Mouse (Mus musculus) liver, postnatal 0 days (tissue): Measurements from ENCODE around the gene Arsa. TPM values are rescaled to one million over a fixed set of nuclear protein-coding genes. Genes with fewer than 3 reads are reported as not detected.

Source experiments
- ATAC-seq: fragments of 200-750 bp; cut with Nextera tagmentation; 2 replicates; pipeline ENCODE4 v1.8.0; 2017; ENCODE audit warnings: mild to moderate bottlenecking, moderate library complexity
- DNase-seq: peaks from one replicate; pipeline ENCODE4 v3.0.0-alpha.2; 2016
- H3K27ac ChIP-seq: fragments of 300-500 bp; sonication (generic); 2 replicates; pipeline ENCODE4 v1.5.1; 2014; ENCODE audit warnings: antibody characterized with exemption, moderate library complexity, mild to moderate bottlenecking, low read depth
- H3K27me3 ChIP-seq: fragments of 300-500 bp; sonication (generic); 2 replicates; pipeline ENCODE4 v1.6.1; 2014; ENCODE audit warnings: low read length, control low read depth, mixed read lengths; ENCODE audit not compliant: insufficient read depth
- H3K36me3 ChIP-seq: fragments of 300-500 bp; sonication (generic); replicated peaks from 2 replicates; pipeline ENCODE4 v1.6.1; 2014; ENCODE audit warnings: mild to moderate bottlenecking, control low read depth, low read length, moderate library complexity, mixed read lengths; ENCODE audit not compliant: insufficient read depth
- H3K4me1 ChIP-seq: fragments of 300-500 bp; sonication (generic); 2 replicates; pipeline ENCODE4 v1.6.1; 2014; ENCODE audit warnings: antibody characterized with exemption, mild to moderate bottlenecking, control low read depth; ENCODE audit not compliant: insufficient read depth
- H3K4me2 ChIP-seq: fragments of 300-500 bp; sonication (generic); 2 replicates; pipeline ENCODE4 v1.6.1; 2014; ENCODE audit warnings: low read depth, mild to moderate bottlenecking, low read length, moderate library complexity, mixed read lengths
- H3K4me3 ChIP-seq: fragments of 300-500 bp; sonication (generic); 2 replicates; pipeline ENCODE4 v1.5.1; 2014; ENCODE audit warnings: low read depth, low read length
- H3K9ac ChIP-seq: fragments of 300-500 bp; sonication (generic); replicated peaks from 2 replicates; pipeline ENCODE4 v1.6.1; 2014; ENCODE audit warnings: mild to moderate bottlenecking, moderate library complexity
- H3K9me3 ChIP-seq: fragments of 300-500 bp; sonication (generic); 2 replicates; pipeline ENCODE4 v1.6.1; 2016; ENCODE audit warnings: mild to moderate bottlenecking, control low read depth, low read length, mixed read lengths
- CTCF ChIP-seq: sonication (generic); IDR thresholded peaks from 2 replicates; pipeline ENCODE4 v1.5.1; 2016; ENCODE audit warnings: antibody characterized with exemption, low read depth
- EP300 ChIP-seq: IDR thresholded peaks from 2 replicates; pipeline ENCODE4 v1.6.1; 2016; ENCODE audit warnings: antibody characterized with exemption, low read depth, mild to moderate bottlenecking
- WGBS: fragments of 180-500 bp; shearing (Covaris S2); extraction: QIAGEN DNeasy Blood & Tissue Kit; methylation state at CpG from one replicate; pipeline ENCODE4 v1.1.7; 2014; ENCODE audit not compliant: insufficient replicate concordance; 5-methylcytosine and 5-hydroxymethylcytosine counted together
- polyA plus RNA-seq: library from polyadenylated mRNA; unstranded; fragments of >200 nt; fragmentation: Nextera tagmentation; extraction: Ambion mirVana; gene quantifications from 2 replicates; pipeline ENCODE4 v1.2.1, GENCODE M21; 2015

Gene Arsa
- polyA plus RNA-seq, 1 experiment from 2014 or later = 5.5 TPM

DNA sequence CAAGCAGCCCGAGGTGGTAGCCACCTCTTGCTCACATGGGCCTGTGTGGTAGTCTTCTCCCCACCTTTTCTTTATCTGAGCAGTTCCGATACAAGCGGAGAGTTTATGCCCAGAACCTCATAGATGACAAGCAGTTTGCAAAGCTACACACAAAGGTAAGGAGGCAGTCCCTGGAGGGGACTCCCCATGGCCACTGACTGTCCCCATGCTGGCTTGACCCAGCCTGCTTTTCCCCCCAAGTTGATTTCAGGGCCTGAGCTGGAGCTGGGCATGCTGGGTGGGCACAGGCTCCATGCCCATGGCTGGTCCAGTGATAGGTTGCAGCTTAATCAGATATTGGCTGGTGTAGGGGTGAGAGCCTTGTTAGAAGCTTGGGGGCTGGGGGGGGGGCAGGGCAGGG lies 24.1 kb upstream of the Arsa start:
- H3K9me3 ChIP-seq = no peaks in the 10 kb centered on the region
- TF ChIP-seq CTCF (no peak), EP300 (no peak)
- DNase-seq = no peak
- no peak overlapping the region for H3K9ac ChIP-seq
- ATAC-seq = no peak
- 50% methylated on average over 3 of the region's 3 CpGs for WGBS
- H3K4me2 ChIP-seq = no peak overlapping the region
- H3K36me3 ChIP-seq = no peaks in the 10 kb centered on the region
- H3K4me1 ChIP-seq = peaks cover 15% of the 10 kb centered on the region
- H3K27ac ChIP-seq = no peak overlapping the region
- H3K4me3 ChIP-seq = no peak overlapping the region
- peaks cover 47% of the 10 kb centered on the region for H3K27me3 ChIP-seq

DNA sequence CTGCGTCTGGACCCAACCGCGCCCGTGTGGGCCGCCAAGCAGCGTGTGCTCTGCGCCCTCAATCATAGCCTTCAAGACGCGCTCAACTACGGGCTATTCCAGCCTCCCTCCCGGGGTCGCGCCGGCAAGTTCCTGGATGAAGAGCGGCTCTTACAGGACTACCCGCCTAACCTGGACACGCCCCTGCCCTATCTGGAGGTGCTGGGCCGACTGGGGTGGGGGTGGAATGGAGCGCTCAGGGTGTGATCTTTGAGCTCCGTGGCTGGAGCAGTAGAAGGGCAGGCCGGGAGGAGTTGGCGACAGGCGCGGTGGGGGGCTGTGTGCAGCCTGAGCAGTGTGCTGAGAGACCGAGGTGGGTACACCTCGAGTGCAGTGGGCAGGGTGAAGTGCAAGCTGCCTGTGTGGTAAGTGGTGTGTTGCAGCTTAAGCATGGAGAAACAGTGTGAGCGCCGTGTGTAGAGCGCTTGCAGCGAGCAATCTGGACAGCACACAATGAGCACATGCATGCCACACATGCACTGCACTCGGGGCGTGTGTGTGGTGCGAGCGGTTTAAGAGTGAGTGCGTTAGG lies 23.1 kb upstream of the Arsa start:
- Histone ChIP-seq H3K27me3 (peaks cover 52% of the 10 kb centered on the region), H3K4me2 (peak overlapping the region; percentile 79), H3K9me3 (no peaks in the 10 kb centered on the region), H3K27ac (no peak overlapping the region), H3K36me3 (no peaks in the 10 kb centered on the region), H3K9ac (peak overlapping the region; percentile 41; the same call in 1 of the 2 replicates), H3K4me3 (peak overlapping the region; percentile 56), H3K4me1 (peaks cover 15% of the 10 kb centered on the region)
- ATAC-seq (peak; percentile 18), DNase-seq (no peak)
- 8% methylated on average over 35 of the region's 35 CpGs for WGBS
- TF ChIP-seq EP300 (no peak), CTCF (no peak)

DNA sequence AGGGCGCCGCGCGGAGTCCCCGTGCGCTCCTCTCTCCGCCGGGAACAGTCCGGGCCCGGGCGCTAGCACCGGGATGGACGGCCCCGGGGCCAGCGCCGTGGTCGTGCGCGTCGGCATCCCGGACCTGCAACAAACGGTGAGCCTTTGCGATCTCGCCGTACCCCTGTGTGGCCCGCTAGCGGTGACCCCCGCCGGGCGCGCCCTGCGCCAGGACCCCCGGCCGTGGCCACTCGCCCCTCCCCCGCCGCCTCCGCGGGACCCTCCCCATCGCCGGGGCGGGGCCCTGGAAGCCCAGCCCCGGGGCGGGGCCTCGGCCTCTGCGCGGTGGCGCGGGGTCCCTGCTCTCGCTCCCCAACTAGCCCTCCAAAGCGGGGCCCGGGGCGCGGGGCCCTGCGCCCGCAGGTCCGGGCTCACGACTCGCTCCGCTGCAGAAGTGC lies 22.6 kb upstream of the Arsa start:
- 0% methylated on average over 28 of the region's 60 CpGs for WGBS
- peak overlapping the region; percentile 79 for H3K4me2 ChIP-seq
- peak overlapping the region; percentile 56 for H3K4me3 ChIP-seq
- H3K4me1 ChIP-seq = peaks cover 15% of the 10 kb centered on the region
- H3K9me3 ChIP-seq = no peaks in the 10 kb centered on the region
- peaks cover 52% of the 10 kb centered on the region for H3K27me3 ChIP-seq
- TF ChIP-seq CTCF = no peak
- TF ChIP-seq EP300 = no peak
- DNase-seq (no peak), ATAC-seq (peak; percentile 38)
- no peak overlapping the region for H3K27ac ChIP-seq
- H3K9ac ChIP-seq = peak overlapping the region; percentile 41; the same call in 1 of the 2 replicates
- H3K36me3 ChIP-seq = no peaks in the 10 kb centered on the region

DNA sequence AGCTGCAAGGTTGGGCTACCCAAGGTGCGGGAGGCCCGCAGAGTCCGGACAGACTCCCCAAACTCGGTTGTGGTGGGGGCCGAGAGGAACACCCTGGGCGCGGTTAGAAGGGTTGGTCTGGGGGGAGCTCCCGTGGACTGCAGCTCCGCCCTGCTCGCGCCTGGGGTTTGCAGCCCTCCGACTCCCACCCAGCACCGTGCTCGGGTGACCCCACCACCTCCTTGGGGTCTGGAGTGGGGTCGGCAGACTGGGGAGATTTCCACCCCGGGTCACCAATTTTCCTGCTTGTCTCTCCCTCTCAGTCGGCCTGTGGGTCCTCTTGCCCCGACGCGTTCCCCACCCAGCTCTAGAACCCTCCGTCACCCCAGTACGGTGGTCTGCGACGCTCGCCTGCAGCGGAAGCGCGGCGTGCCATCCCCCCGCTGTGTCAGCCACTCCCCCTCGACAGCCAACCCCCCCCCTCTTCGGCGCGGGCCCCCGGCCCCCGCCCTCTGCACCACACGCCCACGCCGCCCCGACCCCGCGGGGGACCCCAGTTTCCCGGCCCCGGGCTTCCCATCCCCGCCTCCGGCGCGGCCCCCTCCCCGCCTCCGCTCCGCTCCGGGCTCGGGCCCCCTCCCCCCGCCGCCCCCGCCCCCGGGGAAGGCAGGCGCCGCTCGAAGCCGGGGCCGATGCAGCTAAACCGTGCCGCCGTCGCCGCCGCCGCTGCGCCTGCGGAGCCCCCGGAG lies 21.9 kb upstream of the Arsa start, which contains the start of gene Shank3:
TSS of gene Shank3 (plus strand) at position 663 of the 728 bp plus-strand sequence.
- Histone ChIP-seq H3K36me3 (no peaks in the 10 kb centered on the region), H3K4me2 (peak within 1 kb of the TSS; percentile 79), H3K9me3 (no peaks in the 10 kb centered on the region), H3K27ac (peak within 1 kb of the TSS; percentile 55; the same call in 1 of the 2 replicates), H3K27me3 (peaks cover 52% of the 10 kb centered on the region), H3K4me1 (peaks cover 15% of the 10 kb centered on the region), H3K4me3 (peak within 1 kb of the TSS; percentile 56), H3K9ac (peak within 1 kb of the TSS; percentile 41)
- WGBS = under 1% methylated on average over 32 of the region's 72 CpGs
- DNase-seq (no peak), ATAC-seq (peak; percentile 11)
- TF ChIP-seq EP300 (no peak), CTCF (no peak)

DNA sequence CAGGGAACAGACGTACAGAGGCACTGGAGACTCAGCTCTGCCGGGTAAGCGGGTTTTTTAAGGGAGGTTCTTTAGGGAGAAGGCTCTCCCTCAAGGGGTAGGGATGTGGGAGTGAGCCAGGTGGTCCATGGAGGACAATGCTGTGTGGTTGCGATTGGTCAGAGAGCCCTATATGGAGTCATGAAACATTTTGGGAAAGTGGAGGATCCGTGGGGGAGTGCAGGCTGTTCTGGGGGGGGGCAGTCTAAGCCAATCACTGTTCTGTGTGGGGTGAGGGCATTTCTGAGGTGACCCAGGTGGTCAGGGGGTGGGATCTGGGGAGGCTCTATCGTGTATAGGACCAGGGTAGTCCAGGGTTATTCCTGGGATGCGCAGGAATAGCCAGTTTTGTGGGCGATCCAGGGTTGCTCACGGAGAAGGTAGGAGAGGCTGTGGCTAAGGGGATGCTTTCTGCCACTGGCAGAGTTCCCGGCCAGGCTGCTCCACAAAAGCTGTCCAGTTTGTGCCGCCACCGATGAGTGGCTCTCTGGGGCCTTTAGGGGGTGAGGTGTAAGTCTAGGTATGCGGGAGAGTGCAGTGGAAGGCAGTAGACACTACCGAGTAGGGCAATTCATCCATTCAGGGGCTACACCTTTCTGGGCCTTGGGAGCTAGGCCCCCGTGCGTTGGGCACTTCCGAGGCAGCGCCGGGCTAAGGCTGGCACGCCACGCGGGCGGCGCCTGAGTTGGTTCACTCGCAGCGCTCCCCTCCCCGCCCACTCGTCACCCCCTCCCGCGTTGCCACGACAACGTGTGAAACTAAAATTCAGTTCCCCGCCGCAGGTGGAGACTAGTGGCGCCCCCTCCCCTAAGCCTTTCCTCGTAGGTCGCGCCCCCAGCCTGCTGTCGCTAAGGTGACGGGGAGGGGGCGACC lies 21.1 kb upstream of the Arsa start:
- DNase-seq (no peak), ATAC-seq (peak; percentile 18; the same call in 1 of the 2 replicates)
- peak overlapping the region; percentile 79 for H3K4me2 ChIP-seq
- TF ChIP-seq CTCF = no peak
- TF ChIP-seq EP300 = no peak
- WGBS = 3% methylated on average over 37 of the region's 41 CpGs
- H3K9me3 ChIP-seq = no peaks in the 10 kb centered on the region
- no peaks in the 10 kb centered on the region for H3K36me3 ChIP-seq
- peaks cover 52% of the 10 kb centered on the region for H3K27me3 ChIP-seq
- H3K4me1 ChIP-seq = peaks cover 15% of the 10 kb centered on the region
- H3K27ac ChIP-seq = peak overlapping the region; percentile 55; the same call in 1 of the 2 replicates
- H3K9ac ChIP-seq = peak overlapping the region; percentile 38
- peak overlapping the region; percentile 56 for H3K4me3 ChIP-seq
